Mouse (Mus musculus): ENCODE data around the gene Id2. TPM values are rescaled to one million over a fixed set of nuclear protein-coding genes. Genes with fewer than 3 reads are reported as not detected.
A peak's percentile ranks its signal among the peaks of the same experiment; 100 is the strongest.

Gene Id2
- 144 TPM for polyA plus RNA-seq (2021)

DNA sequence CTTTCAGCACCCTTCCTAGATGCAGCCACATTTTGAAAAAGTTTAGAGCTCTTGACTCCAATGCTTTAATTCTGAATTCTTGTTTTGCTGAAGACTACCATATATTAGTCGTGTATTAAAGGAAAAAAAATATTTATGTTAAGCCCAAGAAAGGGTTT is at the start of gene Id2:
Gene Id2, minus strand, starts transcription at position 89 of the 158 bp plus-strand sequence.
- H3K27me3 ChIP-seq, result no peaks in the 10 kb centered on the region
- in situ Hi-C loops (cut with MboI; ENCODE audit: low pct_unique_long_range_greater_than_20kb), result loop anchor here (5.0 to 25.0 kb wide), 4 partner anchors 320 to 1315 kb away; partner anchors contain the start of gene Rnf144a
- no peak for TF ChIP-seq CTCF (IDR thresholded peaks at IDR 0.05)
- DNase-seq (ENCODE audit: low read depth, low spot score) (no peak), ATAC-seq (no peak)
- ChIA-PET POLR2A (interaction anchor here (1.2 kb wide), 1 partner anchor 12 kb away, joined by 3 read pairs; no protein-coding TSS in a partner anchor), CTCF (interaction anchor here (1.0 to 1.8 kb wide), 2 partner anchors 49 to 69 kb away, joined by 3 to 6 read pairs; no protein-coding TSS in a partner anchor)

DNA sequence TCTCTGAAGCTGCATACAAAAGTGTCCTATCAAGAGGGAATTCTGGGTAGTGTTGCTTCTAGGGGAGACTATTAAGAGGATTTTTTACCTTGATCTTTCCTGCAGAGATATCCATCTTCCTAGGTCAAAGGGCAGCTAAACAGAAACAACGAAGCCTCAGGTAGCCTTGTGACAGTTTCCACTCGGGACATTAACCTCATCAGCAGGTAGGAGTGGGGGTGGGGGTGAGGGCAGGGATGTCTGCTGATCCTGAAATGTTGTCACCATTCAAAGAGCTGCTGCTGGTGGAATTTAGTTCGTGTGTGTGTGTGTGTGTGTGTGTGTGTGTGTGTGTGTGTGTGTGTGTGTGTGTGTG is 48.4 kb upstream of the Id2 start:
- ATAC-seq, result no peak
- in situ Hi-C loops (cut with MboI; ENCODE audit: low pct_unique_long_range_greater_than_20kb), result no loop called here
- ChIA-PET CTCF (interaction anchor here (1.4 to 1.8 kb wide), 2 partner anchors 9 to 49 kb away, joined by 3 to 6 read pairs; partner anchors contain the start of gene Id2), POLR2A (no interaction called here)
- no peak for TF ChIP-seq CTCF (IDR thresholded peaks at IDR 0.05)
- no peak for DNase-seq (ENCODE audit: low read depth, low spot score)
- no peaks in the 10 kb centered on the region for H3K27me3 ChIP-seq

DNA sequence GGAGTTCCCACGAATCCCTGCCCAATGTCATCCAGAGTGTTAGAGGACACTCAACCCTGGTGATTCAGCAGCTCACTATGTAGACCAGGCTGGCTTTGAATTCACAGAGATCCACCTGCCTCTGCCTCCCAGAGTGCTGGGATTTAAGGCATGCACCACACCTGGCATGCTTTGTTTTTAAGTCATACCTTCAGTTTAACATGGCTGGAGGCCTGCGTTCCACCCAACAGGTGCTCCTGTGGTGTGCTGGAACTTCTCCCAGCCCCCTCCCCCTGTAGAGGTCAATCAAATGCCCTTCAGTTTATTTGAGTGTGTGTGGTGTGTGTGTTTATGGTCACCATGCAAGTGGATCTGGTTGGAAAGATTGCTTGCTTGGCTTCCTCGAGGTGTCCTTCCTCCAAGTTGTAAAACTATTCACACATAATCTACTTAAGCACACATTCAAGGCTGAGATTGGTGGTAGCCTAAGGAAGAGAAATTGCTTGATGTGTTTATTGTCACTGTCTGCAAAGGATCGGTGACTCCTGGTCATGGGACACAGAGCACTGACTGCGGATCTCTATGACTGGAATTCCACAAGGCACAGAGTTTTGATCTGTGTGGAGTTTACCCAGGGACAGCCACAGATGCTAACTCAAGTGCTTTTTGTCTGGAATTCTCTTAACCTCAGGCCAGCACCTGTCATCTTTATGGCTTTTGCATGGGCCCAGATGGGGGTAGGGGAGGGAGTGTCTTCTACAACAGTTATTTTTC is 47.8 kb upstream of the Id2 start:
- ATAC-seq, result no peak
- TF ChIP-seq CTCF (IDR thresholded peaks at IDR 0.05), result no peak
- ChIA-PET POLR2A (no interaction called here), CTCF (interaction anchor here (1.4 to 1.8 kb wide), 2 partner anchors 8 to 48 kb away, joined by 3 to 6 read pairs; partner anchors contain the start of gene Id2)
- DNase-seq (ENCODE audit: low read depth, low spot score), result no peak
- H3K27me3 ChIP-seq, result no peaks in the 10 kb centered on the region
- in situ Hi-C loops (cut with MboI; ENCODE audit: low pct_unique_long_range_greater_than_20kb), result loop anchor here (5.0 kb wide), 1 partner anchor 42 kb away; no protein-coding TSS in a partner anchor

DNA sequence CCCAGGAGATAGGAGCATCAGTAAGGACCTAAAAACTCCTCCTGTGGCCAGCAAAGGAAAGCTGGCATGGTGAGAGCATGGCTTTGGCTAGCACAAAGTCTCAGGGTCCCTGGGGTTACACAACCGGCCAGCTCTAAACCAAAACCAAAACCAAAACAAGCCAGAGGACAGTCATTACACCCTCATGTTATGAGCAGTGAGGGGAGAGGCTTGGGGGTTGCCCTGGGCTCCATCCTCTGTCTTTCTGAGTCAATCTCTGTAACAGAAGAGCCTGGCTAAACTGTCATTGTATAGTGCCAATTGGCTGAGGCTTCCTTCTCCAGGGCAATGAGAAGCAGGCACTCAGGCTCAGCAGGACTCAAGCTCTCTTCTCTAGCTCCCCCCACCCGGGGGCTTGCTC is 46.6 kb upstream of the Id2 start:
- POLR2A ChIA-PET, result interaction anchor here (0.8 kb wide), 1 partner anchor 9 kb away, joined by 3 read pairs; no protein-coding TSS in a partner anchor
- CTCF ChIA-PET, result no interaction called here
- ATAC-seq (no peak), DNase-seq (ENCODE audit: low read depth, low spot score) (no peak)
- TF ChIP-seq CTCF (IDR thresholded peaks at IDR 0.05), result no peak
- no peaks in the 10 kb centered on the region for H3K27me3 ChIP-seq
- in situ Hi-C loops (cut with MboI; ENCODE audit: low pct_unique_long_range_greater_than_20kb), result loop anchor here (5.0 kb wide), 1 partner anchor 41 kb away; no protein-coding TSS in a partner anchor

DNA sequence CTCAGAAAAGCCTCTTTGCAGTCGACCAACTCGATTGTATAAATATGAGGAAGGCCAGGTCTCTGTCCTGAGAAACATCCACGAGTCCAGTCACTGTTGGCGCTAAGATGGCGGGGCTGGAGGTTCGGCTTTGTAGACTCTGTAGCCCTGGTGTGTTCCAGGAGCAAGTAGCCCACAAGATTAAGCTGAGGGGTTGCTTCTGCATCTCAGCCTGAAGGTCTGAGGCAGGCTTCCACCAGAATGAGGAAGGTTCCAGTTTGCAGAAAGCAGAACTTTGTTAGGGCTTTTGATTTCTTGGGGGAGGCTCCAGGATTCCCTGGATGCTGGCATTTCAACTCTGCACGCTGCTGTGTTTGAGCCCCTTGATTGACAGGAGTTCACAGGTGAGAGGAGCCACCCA is 45.3 kb upstream of the Id2 start:
- no peak for TF ChIP-seq CTCF (IDR thresholded peaks at IDR 0.05)
- POLR2A ChIA-PET, result no interaction called here
- ATAC-seq (no peak), DNase-seq (ENCODE audit: low read depth, low spot score) (no peak)
- H3K27me3 ChIP-seq, result no peaks in the 10 kb centered on the region
- CTCF ChIA-PET, result interaction anchor here (0.7 kb wide), 1 partner anchor 37 kb away, joined by 3 read pairs; no protein-coding TSS in a partner anchor
- in situ Hi-C loops (cut with MboI; ENCODE audit: low pct_unique_long_range_greater_than_20kb), result loop anchor here (5.0 kb wide), 1 partner anchor 40 kb away; no protein-coding TSS in a partner anchor

DNA sequence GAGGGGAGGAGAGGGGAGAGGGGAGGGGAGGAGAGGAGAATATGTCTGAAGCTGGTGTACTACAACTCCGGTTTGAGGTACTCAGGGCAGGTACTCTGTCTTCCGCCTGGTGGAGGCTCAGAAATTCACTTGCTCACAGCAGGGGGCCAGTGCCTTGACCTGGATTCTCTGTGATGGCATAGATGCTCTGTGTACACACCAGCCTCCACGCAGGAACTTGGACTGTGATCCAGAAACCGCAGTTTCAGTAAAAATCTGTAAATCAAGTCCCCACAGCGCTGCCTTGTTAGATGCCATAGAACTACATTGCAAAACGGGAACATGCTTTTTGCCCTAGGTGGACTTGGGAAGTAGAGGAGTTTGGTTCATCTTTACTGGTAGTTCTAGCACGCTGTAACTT is 44.4 kb upstream of the Id2 start:
- H3K27me3 ChIP-seq, result no peaks in the 10 kb centered on the region
- DNase-seq (ENCODE audit: low read depth, low spot score) (no peak), ATAC-seq (no peak)
- ChIA-PET CTCF (no interaction called here), POLR2A (no interaction called here)
- in situ Hi-C loops (cut with MboI; ENCODE audit: low pct_unique_long_range_greater_than_20kb), result loop anchor here (5.0 kb wide), 1 partner anchor 39 kb away; no protein-coding TSS in a partner anchor
- no peak for TF ChIP-seq CTCF (IDR thresholded peaks at IDR 0.05)

DNA sequence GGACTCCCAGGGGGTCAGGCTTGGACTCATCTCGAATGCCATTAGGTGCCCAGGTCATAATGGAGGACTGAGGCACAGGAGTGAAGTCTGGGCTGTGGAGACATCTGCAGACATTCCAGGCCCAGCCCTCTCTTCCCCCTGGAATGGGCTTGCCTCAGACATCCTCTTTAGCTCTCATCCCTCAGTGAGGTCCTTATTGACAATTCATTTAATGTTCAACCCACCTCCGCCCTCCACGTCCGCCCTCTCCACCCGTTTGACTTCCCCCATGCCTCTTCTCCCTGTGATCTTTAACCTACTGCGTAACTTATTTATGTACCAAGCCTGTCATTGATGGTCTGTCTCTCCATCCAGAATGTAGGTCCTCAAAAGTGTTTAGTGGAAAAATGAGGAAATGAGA is 43.2 kb upstream of the Id2 start:
- in situ Hi-C loops (cut with MboI; ENCODE audit: low pct_unique_long_range_greater_than_20kb), result loop anchor here (5.0 kb wide), 1 partner anchor 38 kb away; no protein-coding TSS in a partner anchor
- TF ChIP-seq CTCF (IDR thresholded peaks at IDR 0.05), result no peak
- DNase-seq (ENCODE audit: low read depth, low spot score) (no peak), ATAC-seq (no peak)
- no peaks in the 10 kb centered on the region for H3K27me3 ChIP-seq
- POLR2A ChIA-PET, result no interaction called here
- CTCF ChIA-PET, result no interaction called here

DNA sequence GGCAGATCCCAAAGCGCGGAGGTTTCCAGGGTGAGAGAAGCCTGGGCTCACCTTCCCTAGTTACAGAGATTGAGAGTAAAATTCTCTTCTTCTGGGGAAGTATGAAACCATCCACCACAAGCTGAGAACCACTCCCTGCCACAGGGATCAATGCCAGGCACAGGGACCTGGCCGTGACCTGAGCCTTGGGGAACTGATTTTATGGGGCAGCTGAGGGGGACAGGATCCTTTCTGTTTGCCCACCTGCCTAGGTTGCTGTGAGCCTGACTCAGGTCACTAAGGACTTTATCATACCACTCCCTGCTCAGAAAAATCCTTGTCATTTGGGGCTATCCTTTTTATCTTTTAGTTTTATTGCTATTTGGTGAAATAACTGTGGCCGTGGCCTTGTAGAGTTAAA is 41.7 kb upstream of the Id2 start:
- ChIA-PET CTCF (no interaction called here), POLR2A (interaction anchor here (0.6 kb wide), 1 partner anchor 198 kb away, joined by 4 read pairs; no protein-coding TSS in a partner anchor)
- H3K27me3 ChIP-seq, result no peaks in the 10 kb centered on the region
- no peak for ATAC-seq
- no peak for TF ChIP-seq CTCF (IDR thresholded peaks at IDR 0.05)
- no peak for DNase-seq (ENCODE audit: low read depth, low spot score)
- in situ Hi-C loops (cut with MboI; ENCODE audit: low pct_unique_long_range_greater_than_20kb), result no loop called here

DNA sequence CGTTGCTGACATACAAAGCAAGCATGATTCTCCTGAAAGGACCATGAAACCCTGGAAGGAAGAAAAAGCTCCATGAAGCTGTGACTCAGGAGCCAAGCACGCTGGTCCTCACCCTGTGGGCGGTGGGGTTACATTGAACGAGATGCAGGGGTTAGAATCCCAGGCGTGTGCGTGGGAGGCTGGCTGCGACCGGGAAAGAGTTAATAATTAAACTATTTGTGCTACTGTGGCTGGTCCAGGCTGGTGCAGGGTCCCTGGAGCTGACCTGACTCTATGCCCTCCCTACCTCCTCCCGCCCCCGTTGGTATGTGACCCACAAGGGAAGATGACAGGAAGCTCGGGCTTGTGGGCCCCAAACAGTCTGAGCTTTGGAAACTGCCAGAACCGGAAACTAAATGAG is 35.1 kb upstream of the Id2 start:
- POLR2A ChIA-PET, result interaction anchor here (1.2 kb wide), 1 partner anchor 36 kb away, joined by 3 read pairs; no protein-coding TSS in a partner anchor
- H3K27me3 ChIP-seq, result no peaks in the 10 kb centered on the region
- CTCF ChIA-PET, result no interaction called here
- DNase-seq (ENCODE audit: low read depth, low spot score) (peak; percentile 55), ATAC-seq (peak; percentile 70)
- no peak for TF ChIP-seq CTCF (IDR thresholded peaks at IDR 0.05)
- in situ Hi-C loops (cut with MboI; ENCODE audit: low pct_unique_long_range_greater_than_20kb), result no loop called here

DNA sequence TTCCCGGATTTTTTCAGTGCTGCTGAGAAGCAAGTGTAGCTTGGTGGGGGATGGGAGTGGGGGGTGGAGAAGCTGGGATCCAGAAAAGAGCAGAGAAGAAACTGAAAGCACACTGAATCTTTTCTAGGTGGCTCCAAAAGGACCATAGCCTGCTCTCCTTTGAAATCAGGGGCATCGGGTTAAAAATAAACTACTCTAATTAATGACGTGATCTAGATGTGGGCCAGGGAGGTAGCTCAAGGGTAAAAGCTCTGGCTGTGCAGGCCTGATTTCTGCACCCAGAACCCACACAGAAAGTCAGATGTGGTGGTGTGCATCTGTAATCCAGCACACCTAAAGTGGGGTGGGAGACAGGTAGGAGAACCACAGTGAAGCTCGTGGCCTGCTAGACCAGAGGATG is 30.7 kb upstream of the Id2 start:
- ChIA-PET CTCF (no interaction called here), POLR2A (no interaction called here)
- in situ Hi-C loops (cut with MboI; ENCODE audit: low pct_unique_long_range_greater_than_20kb), result no loop called here
- ATAC-seq (no peak), DNase-seq (ENCODE audit: low read depth, low spot score) (no peak)
- no peak for TF ChIP-seq CTCF (IDR thresholded peaks at IDR 0.05)
- no peaks in the 10 kb centered on the region for H3K27me3 ChIP-seq

DNA sequence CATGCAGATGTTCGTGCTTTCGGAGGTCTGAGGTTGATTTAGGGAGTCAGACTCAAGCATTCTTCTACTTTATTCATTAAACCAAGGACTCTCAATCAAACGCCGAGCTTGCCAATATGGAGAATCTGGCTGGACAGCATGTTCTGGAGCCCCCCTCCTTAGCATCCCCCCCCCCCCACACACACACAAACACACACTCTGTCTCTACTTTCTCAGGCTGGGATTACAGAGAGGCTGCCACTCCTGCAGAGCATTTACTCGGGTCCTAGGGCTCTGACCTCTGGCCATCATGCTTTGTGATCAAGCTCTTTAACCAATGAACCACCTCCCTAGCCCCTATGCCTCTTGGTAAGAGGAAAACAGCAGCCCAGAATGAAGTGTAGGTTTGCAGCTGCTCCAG is 29.3 kb upstream of the Id2 start:
- DNase-seq (ENCODE audit: low read depth, low spot score) (no peak), ATAC-seq (no peak)
- H3K27me3 ChIP-seq, result no peaks in the 10 kb centered on the region
- in situ Hi-C loops (cut with MboI; ENCODE audit: low pct_unique_long_range_greater_than_20kb), result no loop called here
- TF ChIP-seq CTCF (IDR thresholded peaks at IDR 0.05), result no peak
- ChIA-PET POLR2A (no interaction called here), CTCF (no interaction called here)

Measured in Patski (cell line).